Mouse (Mus musculus): ENCODE data around the gene Rpl15.

DNA sequence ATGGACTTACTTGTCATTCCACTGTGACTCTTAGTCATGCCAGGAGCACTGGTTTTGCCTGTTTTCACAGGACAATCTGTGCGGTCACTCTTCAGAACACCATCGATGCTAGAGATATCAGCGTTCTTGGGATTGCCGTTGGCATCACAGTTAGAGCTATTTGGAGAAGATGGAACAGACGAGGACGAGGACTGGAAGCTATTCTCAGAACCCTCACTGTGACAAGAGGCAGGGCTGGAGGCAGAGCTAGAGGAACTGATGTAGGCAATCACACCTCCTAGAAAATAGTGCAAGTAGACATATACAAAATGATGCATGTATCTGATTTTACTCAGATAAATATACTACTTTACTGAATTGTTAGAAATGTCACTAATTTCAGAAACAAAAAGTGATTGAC lies 49.2 kb downstream of the Rpl15 start:
- TF ChIP-seq POLR2A (IDR thresholded peaks at IDR 0.05; ENCODE audit: low read depth, low read length) (no peak), CTCF (IDR thresholded peaks at IDR 0.05; ENCODE audit: extremely low read depth, insufficient read depth, insufficient read length, insufficient replicate concordance) (no peak)

All from spleen, adult 2 months (tissue).